Mouse (Mus musculus): ENCODE results near the gene Fndc3b. TPM values are rescaled to one million over a fixed set of nuclear protein-coding genes. Genes with fewer than 3 reads are reported as not detected.

Fndc3b gene
- polyA plus RNA-seq, 1 experiment from 2014 or later = 6.7 TPM

- Histone ChIP-seq H3K9ac (replicated peaks; ENCODE audit: low read depth, low read length) (no peak overlapping the region), H3K4me2 (ENCODE audit: low read length) (no peak overlapping the region), H3K4me1 (replicated peaks; ENCODE audit: control insufficient read depth, insufficient read depth, low read length) (peaks cover 11% of the 10 kb centered on the region), H3K4me3 (replicated peaks; ENCODE audit: low read length) (no peak overlapping the region), H3K36me3 (ENCODE audit: control insufficient read depth, insufficient read depth) (no peaks in the 10 kb centered on the region), H3K27me3 (replicated peaks; ENCODE audit: control insufficient read depth, insufficient read depth, low read length) (no peaks in the 10 kb centered on the region), H3K9me3 (ENCODE audit: control insufficient read depth, low read length) (no peaks in the 10 kb centered on the region), H3K27ac (ENCODE audit: low read length) (no peak overlapping the region)
- ATAC-seq = no peak
- WGBS = 46% methylated on average over 6 of the region's 6 CpGs
These were observed 1.3 kb upstream of the Fndc3b start for GRCm38 (mm10) chr3:27712421-27712820.

- Histone ChIP-seq H3K27ac (ENCODE audit: low read length) (peak overlapping the region; percentile 88), H3K4me1 (replicated peaks; ENCODE audit: control insufficient read depth, insufficient read depth, low read length) (peaks cover 11% of the 10 kb centered on the region), H3K9ac (replicated peaks; ENCODE audit: low read depth, low read length) (peak overlapping the region; percentile 80), H3K36me3 (ENCODE audit: control insufficient read depth, insufficient read depth) (no peaks in the 10 kb centered on the region), H3K9me3 (ENCODE audit: control insufficient read depth, low read length) (no peaks in the 10 kb centered on the region), H3K4me2 (ENCODE audit: low read length) (peak overlapping the region; percentile 74), H3K4me3 (replicated peaks; ENCODE audit: low read length) (peak overlapping the region; percentile 94), H3K27me3 (replicated peaks; ENCODE audit: control insufficient read depth, insufficient read depth, low read length) (no peaks in the 10 kb centered on the region)
- WGBS = under 1% methylated on average over 75 of the region's 86 CpGs
- ATAC-seq = peak; percentile 18
These were observed 1.0 kb downstream of the Fndc3b start for GRCm38 (mm10) chr3:27709906-27710647.

- 4% methylated on average over 22 of the region's 22 CpGs for WGBS
- H3K9ac ChIP-seq (replicated peaks; ENCODE audit: low read depth, low read length) = peak overlapping the region; percentile 80
- peak overlapping the region; percentile 94 for H3K4me3 ChIP-seq (replicated peaks; ENCODE audit: low read length)
- H3K4me2 ChIP-seq (ENCODE audit: low read length) = peak overlapping the region; percentile 74
- no peaks in the 10 kb centered on the region for H3K9me3 ChIP-seq (ENCODE audit: control insufficient read depth, low read length)
- H3K4me1 ChIP-seq (replicated peaks; ENCODE audit: control insufficient read depth, insufficient read depth, low read length) = peaks cover 11% of the 10 kb centered on the region
- H3K27me3 ChIP-seq (replicated peaks; ENCODE audit: control insufficient read depth, insufficient read depth, low read length) = no peaks in the 10 kb centered on the region
- peak overlapping the region; percentile 88; the same call in 1 of the 2 replicates for H3K27ac ChIP-seq (ENCODE audit: low read length)
- no peaks in the 10 kb centered on the region for H3K36me3 ChIP-seq (ENCODE audit: control insufficient read depth, insufficient read depth)
- ATAC-seq = no peak
These were observed 1.8 kb downstream of the Fndc3b start for GRCm38 (mm10) chr3:27709096-27709905.

- 28% methylated on average over 5 of the region's 5 CpGs for WGBS
- Histone ChIP-seq H3K4me3 (replicated peaks; ENCODE audit: low read length) (peak overlapping the region; percentile 94), H3K4me2 (ENCODE audit: low read length) (peak overlapping the region; percentile 74), H3K27ac (ENCODE audit: low read length) (no peak overlapping the region), H3K36me3 (ENCODE audit: control insufficient read depth, insufficient read depth) (no peaks in the 10 kb centered on the region), H3K9ac (replicated peaks; ENCODE audit: low read depth, low read length) (no peak overlapping the region), H3K9me3 (ENCODE audit: control insufficient read depth, low read length) (no peaks in the 10 kb centered on the region), H3K27me3 (replicated peaks; ENCODE audit: control insufficient read depth, insufficient read depth, low read length) (no peaks in the 10 kb centered on the region), H3K4me1 (replicated peaks; ENCODE audit: control insufficient read depth, insufficient read depth, low read length) (peaks cover 11% of the 10 kb centered on the region)
- no peak for ATAC-seq
These were observed 2.5 kb downstream of the Fndc3b start for GRCm38 (mm10) chr3:27708581-27708980.

- no peak overlapping the region for H3K4me3 ChIP-seq (replicated peaks; ENCODE audit: low read length)
- no peaks in the 10 kb centered on the region for H3K36me3 ChIP-seq (ENCODE audit: control insufficient read depth, insufficient read depth)
- H3K27me3 ChIP-seq (replicated peaks; ENCODE audit: control insufficient read depth, insufficient read depth, low read length) = no peaks in the 10 kb centered on the region
- H3K9me3 ChIP-seq (ENCODE audit: control insufficient read depth, low read length) = no peaks in the 10 kb centered on the region
- H3K27ac ChIP-seq (ENCODE audit: low read length) = no peak overlapping the region
- WGBS = 72% methylated on average over 6 of the region's 6 CpGs
- H3K4me1 ChIP-seq (replicated peaks; ENCODE audit: control insufficient read depth, insufficient read depth, low read length) = peaks cover 11% of the 10 kb centered on the region
- ATAC-seq = no peak
- H3K9ac ChIP-seq (replicated peaks; ENCODE audit: low read depth, low read length) = no peak overlapping the region
- H3K4me2 ChIP-seq (ENCODE audit: low read length) = no peak overlapping the region
These were observed 5.3 kb downstream of the Fndc3b start for GRCm38 (mm10) chr3:27705761-27706160.

- H3K9me3 ChIP-seq (ENCODE audit: control insufficient read depth, low read length) = no peaks in the 10 kb centered on the region
- no peak overlapping the region for H3K9ac ChIP-seq (replicated peaks; ENCODE audit: low read depth, low read length)
- no peak for ATAC-seq
- H3K4me2 ChIP-seq (ENCODE audit: low read length) = no peak overlapping the region
- H3K27ac ChIP-seq (ENCODE audit: low read length) = no peak overlapping the region
- WGBS = 52% methylated on average over 4 of the region's 4 CpGs
- H3K4me3 ChIP-seq (replicated peaks; ENCODE audit: low read length) = no peak overlapping the region
- no peaks in the 10 kb centered on the region for H3K27me3 ChIP-seq (replicated peaks; ENCODE audit: control insufficient read depth, insufficient read depth, low read length)
- no peaks in the 10 kb centered on the region for H3K36me3 ChIP-seq (ENCODE audit: control insufficient read depth, insufficient read depth)
- H3K4me1 ChIP-seq (replicated peaks; ENCODE audit: control insufficient read depth, insufficient read depth, low read length) = peaks cover 11% of the 10 kb centered on the region
These were observed 6.1 kb downstream of the Fndc3b start for GRCm38 (mm10) chr3:27705056-27705455.

- H3K4me3 ChIP-seq (replicated peaks; ENCODE audit: low read length) = no peak overlapping the region
- H3K9ac ChIP-seq (replicated peaks; ENCODE audit: low read depth, low read length) = no peak overlapping the region
- no peaks in the 10 kb centered on the region for H3K9me3 ChIP-seq (ENCODE audit: control insufficient read depth, low read length)
- no peak overlapping the region for H3K4me2 ChIP-seq (ENCODE audit: low read length)
- no peak overlapping the region for H3K27ac ChIP-seq (ENCODE audit: low read length)
- no peak for ATAC-seq
- H3K4me1 ChIP-seq (replicated peaks; ENCODE audit: control insufficient read depth, insufficient read depth, low read length) = peaks cover 11% of the 10 kb centered on the region
- no peaks in the 10 kb centered on the region for H3K27me3 ChIP-seq (replicated peaks; ENCODE audit: control insufficient read depth, insufficient read depth, low read length)
- H3K36me3 ChIP-seq (ENCODE audit: control insufficient read depth, insufficient read depth) = no peaks in the 10 kb centered on the region
- 87% methylated on average over 9 of the region's 9 CpGs for WGBS
These were observed 6.5 kb downstream of the Fndc3b start for GRCm38 (mm10) chr3:27704641-27705040.

GRCm38 (mm10) chr3:27703531-27703930, 7.6 kb downstream of the Fndc3b start:
- WGBS = 84% methylated on average over 8 of the region's 8 CpGs
- H3K4me2 ChIP-seq (ENCODE audit: low read length) = no peak overlapping the region
- no peak overlapping the region for H3K27ac ChIP-seq (ENCODE audit: low read length)
- H3K9ac ChIP-seq (replicated peaks; ENCODE audit: low read depth, low read length) = no peak overlapping the region
- no peak overlapping the region for H3K4me3 ChIP-seq (replicated peaks; ENCODE audit: low read length)
- no peaks in the 10 kb centered on the region for H3K9me3 ChIP-seq (ENCODE audit: control insufficient read depth, low read length)
- H3K4me1 ChIP-seq (replicated peaks; ENCODE audit: control insufficient read depth, insufficient read depth, low read length) = peaks cover 2% of the 10 kb centered on the region
- no peaks in the 10 kb centered on the region for H3K27me3 ChIP-seq (replicated peaks; ENCODE audit: control insufficient read depth, insufficient read depth, low read length)
- H3K36me3 ChIP-seq (ENCODE audit: control insufficient read depth, insufficient read depth) = no peaks in the 10 kb centered on the region
- no peak for ATAC-seq

GRCm38 (mm10) chr3:27703081-27703480, 8.0 kb downstream of the Fndc3b start:
- Histone ChIP-seq H3K4me1 (replicated peaks; ENCODE audit: control insufficient read depth, insufficient read depth, low read length) (no peaks in the 10 kb centered on the region), H3K9ac (replicated peaks; ENCODE audit: low read depth, low read length) (no peak overlapping the region), H3K27ac (ENCODE audit: low read length) (no peak overlapping the region), H3K27me3 (replicated peaks; ENCODE audit: control insufficient read depth, insufficient read depth, low read length) (no peaks in the 10 kb centered on the region), H3K9me3 (ENCODE audit: control insufficient read depth, low read length) (no peaks in the 10 kb centered on the region), H3K4me2 (ENCODE audit: low read length) (no peak overlapping the region), H3K4me3 (replicated peaks; ENCODE audit: low read length) (no peak overlapping the region), H3K36me3 (ENCODE audit: control insufficient read depth, insufficient read depth) (no peaks in the 10 kb centered on the region)
- WGBS = 100% methylated on average over 2 of the region's 2 CpGs
- ATAC-seq = no peak

Measured in forebrain, embryonic 16.5 days (tissue).